Mouse (Mus musculus): ENCODE data around the gene Fkbp1a.

The Fkbp1a gene

GRCm38 (mm10) chr2:151608435-151608834, 66.2 kb downstream of the Fkbp1a start:
- DNase-seq (ENCODE audit: low read depth in 1 of 2, low spot score in 2 of 2), result no peak

- no peak for DNase-seq (ENCODE audit: low read depth in 1 of 2, low spot score in 2 of 2)
Measured at GRCm38 (mm10) chr2:151609974-151610373, 67.7 kb downstream of the Fkbp1a start.

Data from monocyte, adult 2 months (primary cell).